Mouse (Mus musculus): ENCODE results near the gene Nsg2. TPM values are rescaled to one million over a fixed set of nuclear protein-coding genes. Genes with fewer than 3 reads are reported as not detected.

Nsg2 gene
- polyA plus RNA-seq, 1 experiment = 1.7 TPM

DNA sequence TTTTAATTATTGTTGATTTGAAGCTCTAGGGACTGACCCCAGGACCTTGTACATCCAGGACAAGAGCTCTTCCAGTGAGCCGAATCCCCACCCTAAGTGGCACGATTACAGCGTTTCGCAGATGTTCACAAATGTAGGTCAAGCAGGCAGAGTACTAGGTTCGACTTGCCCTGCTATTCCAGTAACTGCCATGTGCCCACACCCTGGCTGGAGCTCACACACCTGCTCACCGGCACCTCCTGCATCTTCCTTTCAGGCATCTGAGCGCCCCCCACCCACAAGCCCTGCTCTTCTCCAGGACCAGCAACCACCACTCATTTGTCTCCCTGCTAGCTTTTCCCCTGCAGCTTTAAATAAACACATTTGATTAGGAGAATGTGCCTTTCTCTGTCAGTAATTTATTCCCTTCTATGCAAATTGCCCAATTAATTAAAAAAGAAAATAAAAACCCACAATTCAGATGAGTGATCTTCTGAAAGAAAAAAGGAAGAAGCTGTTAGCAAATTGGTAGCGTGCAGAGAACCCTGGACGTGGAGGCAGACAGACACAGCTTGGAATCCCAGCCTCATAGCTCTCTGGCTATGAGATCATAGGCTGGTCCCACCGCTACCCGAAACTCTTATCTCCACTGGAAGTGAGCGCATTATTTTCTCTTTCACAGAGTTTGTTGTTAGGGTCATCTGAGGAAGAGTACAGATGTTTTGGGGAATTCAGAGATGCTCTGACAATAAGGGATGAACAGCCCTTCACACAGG, 68.7 kb downstream of the Nsg2 start:
- TF ChIP-seq CTCF (IDR thresholded peaks at IDR 0.05; ENCODE audit: insufficient read depth, low read length) = no peak
- no peak for TF ChIP-seq POLR2A (IDR thresholded peaks at IDR 0.05; ENCODE audit: borderline replicate concordance, extremely low read depth, low read depth, low read length)
- Histone ChIP-seq H3K4me1 (ENCODE audit: control insufficient read depth, insufficient read depth, low read length) (no peaks in the 10 kb centered on the region), H3K4me3 (replicated peaks; ENCODE audit: extremely low read depth, low read depth, low read length) (no peak overlapping the region)
- 57% methylated on average over 12 of the region's 12 CpGs for WGBS
- no peak for DNase-seq

GRCm38 (mm10) chr11:32075163-32075562, 74.9 kb downstream of the Nsg2 start:
- Histone ChIP-seq H3K4me1 (ENCODE audit: control insufficient read depth, insufficient read depth, low read length) (no peaks in the 10 kb centered on the region), H3K4me3 (replicated peaks; ENCODE audit: extremely low read depth, low read depth, low read length) (no peak overlapping the region)
- no peak for DNase-seq
- TF ChIP-seq POLR2A (IDR thresholded peaks at IDR 0.05; ENCODE audit: borderline replicate concordance, extremely low read depth, low read depth, low read length) (no peak), CTCF (IDR thresholded peaks at IDR 0.05; ENCODE audit: insufficient read depth, low read length) (no peak)
- 56% methylated on average over 2 of the region's 2 CpGs for WGBS

DNA sequence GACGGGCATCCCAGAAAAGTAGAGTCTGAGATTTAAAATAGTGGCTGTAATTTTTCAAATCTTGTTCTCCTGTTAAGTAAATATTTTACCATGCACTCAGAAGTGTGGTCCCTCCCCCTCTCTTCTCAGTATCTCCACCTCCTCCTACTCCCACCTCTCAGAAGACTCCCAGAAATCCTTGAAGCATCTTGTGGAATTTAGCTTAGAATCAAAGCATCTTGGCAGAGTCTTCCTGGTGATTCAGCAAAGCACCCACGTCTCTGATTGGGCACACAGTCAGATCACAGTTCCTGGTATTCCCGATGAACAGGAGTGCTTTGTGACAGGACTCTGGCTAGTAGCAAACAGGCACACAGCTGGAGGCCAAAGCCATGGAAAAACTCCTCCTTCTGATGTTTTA, 83.2 kb downstream of the Nsg2 start:
- no peak for DNase-seq
- H3K4me1 ChIP-seq (ENCODE audit: control insufficient read depth, insufficient read depth, low read length) = no peaks in the 10 kb centered on the region
- no peak for TF ChIP-seq POLR2A (IDR thresholded peaks at IDR 0.05; ENCODE audit: borderline replicate concordance, extremely low read depth, low read depth, low read length)
- no peak for TF ChIP-seq CTCF (IDR thresholded peaks at IDR 0.05; ENCODE audit: insufficient read depth, low read length)
- 45% methylated on average over 3 of the region's 3 CpGs for WGBS
- H3K4me3 ChIP-seq (replicated peaks; ENCODE audit: extremely low read depth, low read depth, low read length) = no peak overlapping the region

GRCm38 (mm10) chr11:32086525-32086924, 86.3 kb downstream of the Nsg2 start:
- WGBS = 78% methylated on average over 1 of the region's 1 CpGs
- TF ChIP-seq CTCF (IDR thresholded peaks at IDR 0.05; ENCODE audit: insufficient read depth, low read length) = no peak
- TF ChIP-seq POLR2A (IDR thresholded peaks at IDR 0.05; ENCODE audit: borderline replicate concordance, extremely low read depth, low read depth, low read length) = no peak
- Histone ChIP-seq H3K4me1 (ENCODE audit: control insufficient read depth, insufficient read depth, low read length) (no peaks in the 10 kb centered on the region), H3K4me3 (replicated peaks; ENCODE audit: extremely low read depth, low read depth, low read length) (no peak overlapping the region)
- no peak for DNase-seq

GRCm38 (mm10) chr11:32087376-32087775, 87.1 kb downstream of the Nsg2 start:
- DNase-seq = no peak
- Histone ChIP-seq H3K4me3 (replicated peaks; ENCODE audit: extremely low read depth, low read depth, low read length) (no peak overlapping the region), H3K4me1 (ENCODE audit: control insufficient read depth, insufficient read depth, low read length) (no peaks in the 10 kb centered on the region)
- 46% methylated on average over 2 of the region's 2 CpGs for WGBS
- no peak for TF ChIP-seq POLR2A (IDR thresholded peaks at IDR 0.05; ENCODE audit: borderline replicate concordance, extremely low read depth, low read depth, low read length)
- no peak for TF ChIP-seq CTCF (IDR thresholded peaks at IDR 0.05; ENCODE audit: insufficient read depth, low read length)

- H3K4me3 ChIP-seq (replicated peaks; ENCODE audit: extremely low read depth, low read depth, low read length) = no peak overlapping the region
- WGBS = 73% methylated on average over 9 of the region's 9 CpGs
- no peak for DNase-seq
- H3K4me1 ChIP-seq (ENCODE audit: control insufficient read depth, insufficient read depth, low read length) = no peaks in the 10 kb centered on the region
- TF ChIP-seq POLR2A (IDR thresholded peaks at IDR 0.05; ENCODE audit: borderline replicate concordance, extremely low read depth, low read depth, low read length) = no peak
- no peak for TF ChIP-seq CTCF (IDR thresholded peaks at IDR 0.05; ENCODE audit: insufficient read depth, low read length)
These were observed 87.6 kb downstream of the Nsg2 start for GRCm38 (mm10) chr11:32087779-32088442.

- 76% methylated on average over 4 of the region's 4 CpGs for WGBS
- DNase-seq = no peak
- Histone ChIP-seq H3K4me3 (replicated peaks; ENCODE audit: extremely low read depth, low read depth, low read length) (no peak overlapping the region), H3K4me1 (ENCODE audit: control insufficient read depth, insufficient read depth, low read length) (no peaks in the 10 kb centered on the region)
- TF ChIP-seq POLR2A (IDR thresholded peaks at IDR 0.05; ENCODE audit: borderline replicate concordance, extremely low read depth, low read depth, low read length) = no peak
- no peak for TF ChIP-seq CTCF (IDR thresholded peaks at IDR 0.05; ENCODE audit: insufficient read depth, low read length)
These were observed 95.5 kb downstream of the Nsg2 start for GRCm38 (mm10) chr11:32095793-32096192.

- 77% methylated on average over 6 of the region's 6 CpGs for WGBS
- no peak overlapping the region for H3K4me3 ChIP-seq (replicated peaks; ENCODE audit: extremely low read depth, low read depth, low read length)
- no peak for DNase-seq
- no peaks in the 10 kb centered on the region for H3K4me1 ChIP-seq (ENCODE audit: control insufficient read depth, insufficient read depth, low read length)
- TF ChIP-seq CTCF (IDR thresholded peaks at IDR 0.05; ENCODE audit: insufficient read depth, low read length) = no peak
- TF ChIP-seq POLR2A (IDR thresholded peaks at IDR 0.05; ENCODE audit: borderline replicate concordance, extremely low read depth, low read depth, low read length) = no peak
These were observed 96.1 kb downstream of the Nsg2 start for GRCm38 (mm10) chr11:32096346-32096745.

DNA sequence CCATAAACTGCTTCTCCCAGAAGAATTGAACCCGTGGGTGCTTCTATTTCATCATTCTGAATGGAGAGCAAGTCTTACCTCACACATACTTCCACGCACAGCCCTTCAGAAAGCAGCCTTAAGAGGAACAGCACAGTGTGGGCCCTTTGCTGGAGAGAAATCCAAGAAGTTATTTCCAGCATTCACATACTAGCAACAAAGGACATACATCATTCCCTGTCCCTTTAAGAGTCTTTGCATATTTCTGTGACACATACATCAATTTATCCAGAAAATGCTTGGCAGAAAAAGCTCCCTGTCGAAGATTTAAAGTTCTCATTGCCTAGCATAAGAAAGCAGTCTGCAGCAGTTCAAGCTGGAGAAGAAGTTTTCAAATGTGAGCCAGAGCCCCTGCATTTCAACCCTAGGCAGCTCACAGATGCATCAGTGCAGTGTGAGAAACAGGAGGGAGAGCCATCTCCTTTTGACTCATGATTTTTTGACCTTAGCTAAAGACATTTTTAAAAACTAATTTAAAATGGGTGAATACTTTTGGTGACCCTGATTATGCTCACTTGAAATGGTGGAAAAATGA, 100.9 kb downstream of the Nsg2 start:
- TF ChIP-seq CTCF (IDR thresholded peaks at IDR 0.05; ENCODE audit: insufficient read depth, low read length) (no peak), POLR2A (IDR thresholded peaks at IDR 0.05; ENCODE audit: borderline replicate concordance, extremely low read depth, low read depth, low read length) (no peak)
- H3K4me3 ChIP-seq (replicated peaks; ENCODE audit: extremely low read depth, low read depth, low read length) = no peak overlapping the region
- no peak for DNase-seq
- 40% methylated on average over 3 of the region's 3 CpGs for WGBS
- no peaks in the 10 kb centered on the region for H3K4me1 ChIP-seq (ENCODE audit: control insufficient read depth, insufficient read depth, low read length)
